Mouse (Mus musculus): Measurements from ENCODE around the gene Fam227a. TPM values are rescaled to one million over a fixed set of nuclear protein-coding genes. Genes with fewer than 3 reads are reported as not detected.

The Fam227a gene
- polyA plus RNA-seq, 1 experiment from 2014 or later: 3.0 TPM

GRCm38 (mm10) chr15:79575543-79576222 is 83.1 kb downstream of the Fam227a start:
- Histone ChIP-seq H3K4me1 (ENCODE audit: control insufficient read depth, insufficient read depth, low read depth, low read length) (no peaks in the 10 kb centered on the region), H3K27ac (ENCODE audit: low read depth, low read length) (no peak overlapping the region), H3K4me2 (ENCODE audit: low read length) (no peak overlapping the region), H3K9me3 (ENCODE audit: control insufficient read depth, low read length) (no peaks in the 10 kb centered on the region), H3K27me3 (replicated peaks; ENCODE audit: control insufficient read depth, insufficient read depth, low read length) (no peaks in the 10 kb centered on the region), H3K36me3 (ENCODE audit: control insufficient read depth, insufficient read depth, low read length) (no peaks in the 10 kb centered on the region), H3K9ac (ENCODE audit: low read depth, low read length) (no peak overlapping the region), H3K4me3 (ENCODE audit: low read length) (no peak overlapping the region)
- WGBS: 79% methylated on average over 1 of the region's 1 CpGs
- ATAC-seq: no peak

GRCm38 (mm10) chr15:79562417-79562816 is 96.3 kb downstream of the Fam227a start:
- Histone ChIP-seq H3K4me3 (ENCODE audit: low read length) (no peak overlapping the region), H3K36me3 (ENCODE audit: control insufficient read depth, insufficient read depth, low read length) (no peaks in the 10 kb centered on the region), H3K4me2 (ENCODE audit: low read length) (no peak overlapping the region), H3K27me3 (replicated peaks; ENCODE audit: control insufficient read depth, insufficient read depth, low read length) (no peaks in the 10 kb centered on the region), H3K27ac (ENCODE audit: low read depth, low read length) (no peak overlapping the region), H3K4me1 (ENCODE audit: control insufficient read depth, insufficient read depth, low read depth, low read length) (no peaks in the 10 kb centered on the region), H3K9ac (ENCODE audit: low read depth, low read length) (no peak overlapping the region), H3K9me3 (ENCODE audit: control insufficient read depth, low read length) (no peaks in the 10 kb centered on the region)
- WGBS: 85% methylated on average over 9 of the region's 9 CpGs
- ATAC-seq: no peak

GRCm38 (mm10) chr15:79559649-79560048 is 99.1 kb downstream of the Fam227a start:
- Histone ChIP-seq H3K36me3 (ENCODE audit: control insufficient read depth, insufficient read depth, low read length) (no peaks in the 10 kb centered on the region), H3K9ac (ENCODE audit: low read depth, low read length) (no peak overlapping the region), H3K27me3 (replicated peaks; ENCODE audit: control insufficient read depth, insufficient read depth, low read length) (no peaks in the 10 kb centered on the region), H3K4me3 (ENCODE audit: low read length) (no peak overlapping the region), H3K4me1 (ENCODE audit: control insufficient read depth, insufficient read depth, low read depth, low read length) (no peaks in the 10 kb centered on the region), H3K9me3 (ENCODE audit: control insufficient read depth, low read length) (no peaks in the 10 kb centered on the region), H3K27ac (ENCODE audit: low read depth, low read length) (no peak overlapping the region), H3K4me2 (ENCODE audit: low read length) (no peak overlapping the region)
- WGBS: 74% methylated on average over 3 of the region's 3 CpGs
- ATAC-seq: no peak

Small RNA genes lying within 50 kb of the gene (microRNA-seq; reads per million reads assigned to microRNA genes)
- gene Gm27903: not detected

Other genes starting within 250 kb of the Fam227a start
- 132 and 147 TPM in 2 replicates for gene Csnk1e, start 203.4 kb downstream of the Fam227a start, polyA plus RNA-seq (2015; fragmentation: Nextera tagmentation; extraction: Ambion mirVana)
- 0.09 TPM in 1 of 2 replicates, not detected in the other for gene Kcnj4, start 153.7 kb downstream of the Fam227a start, polyA plus RNA-seq (2015; fragmentation: Nextera tagmentation; extraction: Ambion mirVana)
- 11.6 and 14.2 TPM in 2 replicates for gene Kdelr3, start 142.5 kb downstream of the Fam227a start, polyA plus RNA-seq (2015; fragmentation: Nextera tagmentation; extraction: Ambion mirVana)
- 42.9 and 44.6 TPM in 2 replicates for gene Ddx17, start 112.2 kb downstream of the Fam227a start, polyA plus RNA-seq (2015; fragmentation: Nextera tagmentation; extraction: Ambion mirVana)
- 0.99 and 1.3 TPM in 2 replicates for gene Dmc1, start 53.8 kb downstream of the Fam227a start, polyA plus RNA-seq (2015; fragmentation: Nextera tagmentation; extraction: Ambion mirVana)
- gene Cby1, start 243 bp upstream of the Fam227a start, polyA plus RNA-seq (2015; fragmentation: Nextera tagmentation; extraction: Ambion mirVana): 93.8 and 101 TPM in 2 replicates
- gene Tomm22, start 11.9 kb upstream of the Fam227a start, polyA plus RNA-seq (2015; fragmentation: Nextera tagmentation; extraction: Ambion mirVana): 220 and 251 TPM in 2 replicates
- 19.1 and 21.5 TPM in 2 replicates for gene Josd1, start 29.0 kb upstream of the Fam227a start, polyA plus RNA-seq (2015; fragmentation: Nextera tagmentation; extraction: Ambion mirVana)
- 46.0 and 51.5 TPM in 2 replicates for gene Gtpbp1, start 31.9 kb upstream of the Fam227a start, polyA plus RNA-seq (2015; fragmentation: Nextera tagmentation; extraction: Ambion mirVana)
- 4.6 and 4.7 TPM in 2 replicates for gene Sun2, start 83.6 kb upstream of the Fam227a start, polyA plus RNA-seq (2015; fragmentation: Nextera tagmentation; extraction: Ambion mirVana)
- gene Dnal4, start 118.9 kb upstream of the Fam227a start, polyA plus RNA-seq (2015; fragmentation: Nextera tagmentation; extraction: Ambion mirVana): 61.8 and 64.9 TPM in 2 replicates
- gene Nptxr, start 145.8 kb upstream of the Fam227a start, polyA plus RNA-seq (2015; fragmentation: Nextera tagmentation; extraction: Ambion mirVana): 44.1 and 58.7 TPM in 2 replicates
- 0.41 and 0.67 TPM in 2 replicates for gene Npcd, start 175.3 kb upstream of the Fam227a start, polyA plus RNA-seq (2015; fragmentation: Nextera tagmentation; extraction: Ambion mirVana)
- 65.2 and 67.2 TPM in 2 replicates for gene Cbx6, start 175.7 kb upstream of the Fam227a start, polyA plus RNA-seq (2015; fragmentation: Nextera tagmentation; extraction: Ambion mirVana)
- 4.5 and 5.1 TPM in 2 replicates for gene Apobec3, start 232.7 kb upstream of the Fam227a start, polyA plus RNA-seq (2015; fragmentation: Nextera tagmentation; extraction: Ambion mirVana)